Mouse (Mus musculus) spleen, embryonic (tissue): ENCODE results near the gene Fpr-rs3.

Experiments
- CTCF ChIA-PET: fragments of 350-600 bp; sonication (Branson Sonifier 250); formaldehyde crosslinking; loops from one replicate; lab custom pipeline; 2022; lab: Charles Lee

The Fpr-rs3 gene

GRCm38 (mm10) chr17:20624777-20625176 lies at the start of gene Fpr-rs3:
Gene Fpr-rs3 (minus strand): TSS chr17:20624877.
- CTCF ChIA-PET = no interaction called here

GRCm38 (mm10) chr17:20596323-20596722 lies 28.4 kb downstream of the Fpr-rs3 start, which contains the start of gene Vmn2r110:
Gene Vmn2r110 (minus strand): TSS chr17:20596423.
- CTCF ChIA-PET = no interaction called here
